Mouse (Mus musculus): ENCODE results near the gene Cacna1f. TPM values are rescaled to one million over a fixed set of nuclear protein-coding genes. Genes with fewer than 3 reads are reported as not detected.

Cacna1f gene
- polyA plus RNA-seq, 1 experiment from 2014 or later: not detected

DNA sequence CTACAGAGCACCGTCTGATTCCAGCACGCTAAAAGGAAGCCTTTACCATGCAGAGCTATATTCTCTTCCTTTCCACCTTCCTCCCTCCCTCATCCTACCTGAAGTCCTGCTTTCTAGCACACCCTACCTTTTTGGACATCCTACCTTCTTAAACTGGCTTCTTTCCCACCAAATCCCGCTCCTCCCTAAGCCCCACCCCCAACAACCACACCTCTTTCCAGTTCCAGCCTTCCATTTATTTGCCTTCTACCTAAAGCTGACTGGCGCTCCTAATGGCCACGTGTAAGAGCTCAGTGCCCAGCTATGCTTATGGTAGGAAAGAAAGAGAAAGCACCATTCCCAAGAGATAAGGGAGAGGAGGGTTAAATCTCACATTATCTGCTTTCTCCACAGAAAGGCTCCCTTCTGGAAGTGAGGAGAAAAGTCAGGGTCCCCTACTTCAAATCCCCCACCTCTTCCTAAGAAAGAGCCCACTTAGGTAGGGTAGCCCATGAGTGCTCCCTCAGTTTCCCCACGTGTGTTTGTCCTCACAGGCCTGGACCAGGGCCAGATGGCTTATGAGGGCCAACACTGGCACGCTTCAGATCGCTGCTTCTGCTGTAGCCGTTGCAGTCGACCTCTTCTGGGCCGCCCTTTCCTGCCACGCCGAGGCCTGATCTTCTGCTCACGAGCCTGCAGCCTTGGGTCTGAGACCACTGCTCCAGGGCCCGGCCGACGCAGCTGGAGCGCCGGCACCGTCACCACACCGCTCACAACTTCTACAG lies 59.0 kb downstream of the Cacna1f start:
- ATAC-seq (ENCODE audit: low FRiP score): no peak
- no peaks in the 10 kb centered on the region for H3K4me1 ChIP-seq (ENCODE audit: control insufficient read depth, insufficient read depth, low read length)
- no peaks in the 10 kb centered on the region for H3K27me3 ChIP-seq (ENCODE audit: control insufficient read depth, insufficient read depth, low read length)
- no peak overlapping the region for H3K9ac ChIP-seq (ENCODE audit: low read length)
- 75% methylated on average over 21 of the region's 21 CpGs for WGBS
- no peak overlapping the region for H3K4me2 ChIP-seq
- no peak overlapping the region for H3K4me3 ChIP-seq (ENCODE audit: low read depth, low read length)
- no peaks in the 10 kb centered on the region for H3K36me3 ChIP-seq (ENCODE audit: control insufficient read depth, insufficient read depth, low read length)
- H3K27ac ChIP-seq (ENCODE audit: low read depth, low read length): no peak overlapping the region
- no peak for DNase-seq (ENCODE audit: low spot score, missing footprints)
- H3K9me3 ChIP-seq (ENCODE audit: control insufficient read depth, low read length): no peaks in the 10 kb centered on the region

DNA sequence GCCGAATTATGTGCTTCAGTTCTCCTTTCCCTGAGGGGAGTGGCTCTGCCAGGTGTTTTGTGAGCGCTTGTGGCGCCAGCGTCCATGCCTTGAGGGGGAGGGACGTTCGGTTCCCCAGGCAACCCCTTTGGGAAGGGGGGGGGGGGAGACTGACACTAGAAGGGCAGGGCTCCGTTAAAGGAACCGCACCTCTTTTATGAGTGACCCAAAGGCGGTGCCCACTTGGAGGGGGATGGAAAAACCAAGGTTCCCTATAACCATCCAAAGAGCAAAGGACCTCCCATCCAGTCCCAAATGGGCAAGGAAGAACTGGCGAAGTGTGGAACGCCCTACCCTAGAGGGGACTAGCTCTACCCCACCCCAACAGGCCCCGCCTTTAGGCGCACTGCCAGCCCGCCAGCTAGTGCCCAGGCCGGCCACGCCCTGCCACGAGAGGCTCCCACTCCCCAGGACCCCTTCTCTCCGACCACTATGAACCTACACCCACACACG lies 63.6 kb downstream of the Cacna1f start:
- Histone ChIP-seq H3K9me3 (ENCODE audit: control insufficient read depth, low read length) (no peaks in the 10 kb centered on the region), H3K36me3 (ENCODE audit: control insufficient read depth, insufficient read depth, low read length) (no peaks in the 10 kb centered on the region), H3K27ac (ENCODE audit: low read depth, low read length) (no peak overlapping the region), H3K4me2 (peak overlapping the region; percentile 48), H3K4me3 (ENCODE audit: low read depth, low read length) (peak overlapping the region; percentile 34), H3K27me3 (ENCODE audit: control insufficient read depth, insufficient read depth, low read length) (no peaks in the 10 kb centered on the region), H3K4me1 (ENCODE audit: control insufficient read depth, insufficient read depth, low read length) (no peaks in the 10 kb centered on the region), H3K9ac (ENCODE audit: low read length) (peak overlapping the region; percentile 42)
- ATAC-seq (ENCODE audit: low FRiP score) (peak; percentile 83), DNase-seq (ENCODE audit: low spot score, missing footprints) (peak; percentile 87)
- WGBS: 16% methylated on average over 17 of the region's 19 CpGs

DNA sequence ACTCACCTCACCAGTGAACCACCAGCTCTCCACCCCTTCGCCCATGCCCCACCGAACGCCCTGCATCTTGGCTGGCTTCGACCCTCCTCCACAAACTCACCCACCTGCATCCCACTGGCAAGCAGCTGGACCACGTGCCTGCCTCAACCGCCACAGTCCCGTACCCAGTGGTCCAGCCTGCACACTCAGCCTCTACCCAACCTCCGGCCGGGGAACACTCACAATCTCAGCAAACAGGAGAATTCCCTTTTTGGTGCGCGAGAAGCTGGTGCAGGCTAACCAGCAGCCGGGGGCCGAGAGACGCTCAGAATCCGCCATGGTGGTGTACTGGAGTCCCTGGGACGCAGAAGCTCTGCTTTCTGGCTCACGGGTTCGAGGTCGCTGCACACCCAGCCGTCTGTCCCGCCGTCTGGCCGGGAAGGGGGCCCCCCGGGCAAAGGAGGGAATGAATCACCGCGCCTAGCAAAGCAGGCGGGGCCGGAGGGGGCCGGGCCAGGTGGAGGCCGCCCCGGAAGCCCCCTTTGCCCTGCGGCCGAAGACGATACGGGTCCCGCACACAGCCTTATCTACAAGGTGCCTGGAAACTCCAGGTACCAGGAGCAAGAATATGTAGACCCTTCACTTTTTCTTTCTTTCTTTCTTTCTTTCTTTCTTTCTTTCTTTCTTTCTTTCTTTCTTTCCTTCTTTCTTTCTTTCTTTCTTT lies 64.2 kb downstream of the Cacna1f start, which contains the start of gene Plp2:
Plp2 (minus strand) TSS at position 470 of the 703 bp plus-strand sequence.
- ATAC-seq (ENCODE audit: low FRiP score) (peak; percentile 59; the same call in 1 of the 2 replicates), DNase-seq (ENCODE audit: low spot score, missing footprints) (peak; percentile 87)
- Histone ChIP-seq H3K27ac (ENCODE audit: low read depth, low read length) (no peak within 1 kb of the TSS), H3K9me3 (ENCODE audit: control insufficient read depth, low read length) (no peaks in the 10 kb centered on the region), H3K4me2 (peak within 1 kb of the TSS; percentile 48), H3K4me3 (ENCODE audit: low read depth, low read length) (peak within 1 kb of the TSS; percentile 34), H3K27me3 (ENCODE audit: control insufficient read depth, insufficient read depth, low read length) (no peaks in the 10 kb centered on the region), H3K36me3 (ENCODE audit: control insufficient read depth, insufficient read depth, low read length) (no peaks in the 10 kb centered on the region), H3K9ac (ENCODE audit: low read length) (peak within 1 kb of the TSS; percentile 42), H3K4me1 (ENCODE audit: control insufficient read depth, insufficient read depth, low read length) (no peaks in the 10 kb centered on the region)
- WGBS: 26% methylated on average over 31 of the region's 36 CpGs

DNA sequence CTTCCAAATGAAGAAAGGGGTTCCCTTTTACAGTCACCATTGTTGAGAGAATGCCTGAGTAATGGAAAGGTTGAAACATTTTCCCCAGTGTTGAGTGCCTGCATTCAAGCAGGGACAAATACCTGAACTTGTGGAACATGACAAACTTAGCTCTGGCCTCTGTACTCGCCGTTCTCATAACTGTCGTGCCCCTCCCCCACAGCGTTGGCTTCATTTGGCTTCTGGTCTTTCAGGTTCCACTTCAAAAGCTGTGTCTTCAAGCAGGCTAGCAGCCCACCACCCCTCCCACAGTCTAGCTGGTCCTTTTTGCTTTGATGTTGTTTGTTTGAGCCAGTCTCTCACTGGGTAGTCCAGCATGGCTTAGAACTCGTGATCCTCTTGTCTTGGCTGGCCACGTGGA lies 65.9 kb downstream of the Cacna1f start:
- H3K36me3 ChIP-seq (ENCODE audit: control insufficient read depth, insufficient read depth, low read length): no peaks in the 10 kb centered on the region
- H3K4me2 ChIP-seq: no peak overlapping the region
- H3K9ac ChIP-seq (ENCODE audit: low read length): no peak overlapping the region
- H3K4me1 ChIP-seq (ENCODE audit: control insufficient read depth, insufficient read depth, low read length): no peaks in the 10 kb centered on the region
- H3K27ac ChIP-seq (ENCODE audit: low read depth, low read length): no peak overlapping the region
- H3K9me3 ChIP-seq (ENCODE audit: control insufficient read depth, low read length): no peaks in the 10 kb centered on the region
- H3K4me3 ChIP-seq (ENCODE audit: low read depth, low read length): no peak overlapping the region
- ATAC-seq (ENCODE audit: low FRiP score) (no peak), DNase-seq (ENCODE audit: low spot score, missing footprints) (no peak)
- H3K27me3 ChIP-seq (ENCODE audit: control insufficient read depth, insufficient read depth, low read length): no peaks in the 10 kb centered on the region
- WGBS: 50% methylated on average over 6 of the region's 6 CpGs

DNA sequence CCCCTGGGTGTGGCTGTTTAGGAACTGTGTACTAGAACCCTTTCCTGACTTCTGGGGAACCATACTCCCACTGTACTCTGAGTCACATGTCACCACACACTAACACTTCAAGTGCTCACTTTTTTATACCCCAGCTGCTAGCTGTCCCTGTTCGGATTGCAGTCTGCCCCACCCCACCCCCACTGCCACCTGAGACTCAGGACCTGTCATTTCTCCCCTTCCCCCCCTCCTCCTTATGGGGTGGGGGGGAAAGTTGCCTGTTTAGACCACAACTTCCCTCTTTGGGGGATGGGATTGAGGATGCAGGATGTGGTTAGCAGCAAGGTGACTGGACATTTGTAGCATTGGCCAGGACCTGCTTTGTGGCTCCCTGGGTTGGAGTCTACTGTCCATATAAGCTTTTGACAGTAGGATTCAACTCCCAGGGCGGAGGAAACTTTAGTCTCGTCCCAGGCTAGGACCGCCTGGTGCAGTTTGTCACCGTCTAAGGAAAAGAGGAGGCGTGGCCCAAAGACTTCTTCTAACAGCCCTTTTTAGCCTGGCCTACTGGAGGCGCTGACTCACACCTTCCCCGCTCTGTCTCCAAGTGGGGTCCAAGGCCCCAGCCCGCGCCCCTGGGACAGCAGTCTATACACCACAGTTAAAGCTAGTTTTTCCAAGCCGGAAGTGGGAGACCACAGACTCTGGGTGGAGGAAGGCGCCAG lies 66.8 kb downstream of the Cacna1f start:
- Histone ChIP-seq H3K36me3 (ENCODE audit: control insufficient read depth, insufficient read depth, low read length) (no peaks in the 10 kb centered on the region), H3K4me3 (ENCODE audit: low read depth, low read length) (no peak overlapping the region)
- DNase-seq (ENCODE audit: low spot score, missing footprints): no peak

DNA sequence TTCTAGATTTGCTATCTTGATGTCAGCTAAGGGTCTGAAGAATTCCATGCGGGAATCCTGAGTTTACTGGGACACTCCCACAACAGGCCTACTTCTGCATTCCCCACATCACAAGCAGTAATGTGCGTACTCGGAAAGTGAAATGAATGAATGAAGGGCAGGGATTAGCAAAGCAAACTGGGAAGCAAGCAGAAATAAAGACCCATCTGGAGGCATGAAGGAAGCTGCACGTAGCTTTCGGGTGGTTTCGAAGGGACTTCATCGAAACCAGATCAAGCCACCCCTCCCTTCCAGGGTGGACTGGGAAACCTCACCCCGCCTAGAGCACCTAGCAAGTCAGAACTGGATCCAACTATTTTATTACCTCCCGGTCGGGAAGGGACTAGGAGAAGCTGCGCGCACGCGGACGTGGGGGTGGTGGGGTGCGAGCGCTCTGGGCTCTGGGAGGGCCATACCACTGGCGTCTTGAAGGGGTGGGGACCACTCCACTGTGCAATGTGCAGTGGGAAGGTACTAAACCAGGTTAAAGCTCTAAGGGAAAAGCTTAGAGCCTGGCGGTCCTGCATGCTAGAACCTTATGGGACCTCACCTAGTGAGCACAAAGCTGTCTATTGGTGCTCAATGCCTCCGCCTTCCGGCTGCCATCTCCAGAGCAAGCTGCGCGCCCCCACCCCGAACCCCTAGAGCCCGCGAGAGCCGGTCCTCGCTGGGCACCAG lies 67.6 kb downstream of the Cacna1f start:
- no peak for ATAC-seq (ENCODE audit: low FRiP score)
- H3K36me3 ChIP-seq (ENCODE audit: control insufficient read depth, insufficient read depth, low read length): no peaks in the 10 kb centered on the region
- no peaks in the 10 kb centered on the region for H3K9me3 ChIP-seq (ENCODE audit: control insufficient read depth, low read length)
- peak overlapping the region; percentile 22 for H3K4me2 ChIP-seq
- peak; percentile 81 for DNase-seq (ENCODE audit: low spot score, missing footprints)
- H3K4me1 ChIP-seq (ENCODE audit: control insufficient read depth, insufficient read depth, low read length): no peaks in the 10 kb centered on the region
- no peak overlapping the region for H3K4me3 ChIP-seq (ENCODE audit: low read depth, low read length)
- H3K9ac ChIP-seq (ENCODE audit: low read length): no peak overlapping the region
- H3K27ac ChIP-seq (ENCODE audit: low read depth, low read length): no peak overlapping the region
- WGBS: 39% methylated on average over 28 of the region's 28 CpGs
- no peaks in the 10 kb centered on the region for H3K27me3 ChIP-seq (ENCODE audit: control insufficient read depth, insufficient read depth, low read length)

More for the DNA sequence above, 66.8 kb downstream of the Cacna1f start:
- Histone ChIP-seq H3K9ac (ENCODE audit: low read length) (no peak overlapping the region), H3K9me3 (ENCODE audit: control insufficient read depth, low read length) (no peaks in the 10 kb centered on the region), H3K4me1 (ENCODE audit: control insufficient read depth, insufficient read depth, low read length) (no peaks in the 10 kb centered on the region), H3K27ac (ENCODE audit: low read depth, low read length) (no peak overlapping the region), H3K4me2 (no peak overlapping the region), H3K27me3 (ENCODE audit: control insufficient read depth, insufficient read depth, low read length) (no peaks in the 10 kb centered on the region)
- WGBS: 35% methylated on average over 12 of the region's 12 CpGs
- no peak for ATAC-seq (ENCODE audit: low FRiP score)

DNA sequence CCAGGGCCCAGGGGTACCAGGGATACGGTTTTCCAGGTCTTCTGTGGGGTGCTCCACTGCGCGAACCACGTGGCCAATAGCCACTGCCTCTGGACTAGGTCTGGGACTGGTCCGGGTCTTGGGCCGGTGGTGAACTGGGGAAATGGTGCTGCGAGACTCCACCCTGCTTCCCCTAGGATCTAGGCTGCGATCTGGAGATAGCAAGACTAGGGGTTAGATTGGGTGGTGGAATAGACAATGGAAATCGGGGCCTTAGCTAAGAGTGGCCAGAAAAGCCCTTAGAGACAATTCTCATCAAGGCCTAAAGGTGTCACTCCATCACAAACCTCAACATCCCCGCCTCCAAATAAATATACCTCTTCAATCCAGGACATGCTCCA lies 68.1 kb downstream of the Cacna1f start:
- ATAC-seq (ENCODE audit: low FRiP score) (no peak), DNase-seq (ENCODE audit: low spot score, missing footprints) (no peak)
- H3K9me3 ChIP-seq (ENCODE audit: control insufficient read depth, low read length): no peaks in the 10 kb centered on the region
- peak overlapping the region; percentile 22 for H3K4me2 ChIP-seq
- no peaks in the 10 kb centered on the region for H3K4me1 ChIP-seq (ENCODE audit: control insufficient read depth, insufficient read depth, low read length)
- no peak overlapping the region for H3K9ac ChIP-seq (ENCODE audit: low read length)
- no peaks in the 10 kb centered on the region for H3K27me3 ChIP-seq (ENCODE audit: control insufficient read depth, insufficient read depth, low read length)
- no peak overlapping the region for H3K4me3 ChIP-seq (ENCODE audit: low read depth, low read length)
- no peak overlapping the region for H3K27ac ChIP-seq (ENCODE audit: low read depth, low read length)
- 39% methylated on average over 10 of the region's 10 CpGs for WGBS
- no peaks in the 10 kb centered on the region for H3K36me3 ChIP-seq (ENCODE audit: control insufficient read depth, insufficient read depth, low read length)

DNA sequence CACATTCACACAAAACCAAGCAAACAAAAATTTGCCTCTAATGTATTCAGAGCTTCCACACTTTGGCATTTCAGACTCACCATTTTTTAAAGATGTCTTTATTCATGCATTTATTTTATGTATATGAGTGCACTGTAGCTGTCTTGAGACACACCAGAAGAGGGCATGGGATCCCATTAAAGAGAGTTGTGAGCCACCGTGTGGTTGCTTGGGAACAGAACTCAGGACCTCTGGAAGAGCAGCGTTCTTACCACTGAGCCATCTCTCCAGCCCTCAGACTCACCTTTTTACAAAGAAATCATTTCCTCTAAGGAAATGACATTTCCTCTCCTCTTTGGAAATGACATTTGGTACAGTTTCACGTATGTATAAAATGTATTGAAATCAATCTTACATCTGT lies 72.1 kb downstream of the Cacna1f start:
- Histone ChIP-seq H3K4me1 (ENCODE audit: control insufficient read depth, insufficient read depth, low read length) (no peaks in the 10 kb centered on the region), H3K9ac (ENCODE audit: low read length) (no peak overlapping the region), H3K27ac (ENCODE audit: low read depth, low read length) (no peak overlapping the region), H3K4me2 (no peak overlapping the region), H3K36me3 (ENCODE audit: control insufficient read depth, insufficient read depth, low read length) (no peaks in the 10 kb centered on the region), H3K4me3 (ENCODE audit: low read depth, low read length) (no peak overlapping the region), H3K9me3 (ENCODE audit: control insufficient read depth, low read length) (no peaks in the 10 kb centered on the region), H3K27me3 (ENCODE audit: control insufficient read depth, insufficient read depth, low read length) (no peaks in the 10 kb centered on the region)
- no peak for ATAC-seq (ENCODE audit: low FRiP score)
- 37% methylated on average over 3 of the region's 3 CpGs for WGBS
- DNase-seq (ENCODE audit: low spot score, missing footprints): no peak
